Comparison of ENCODE assay signal across 13 mouse cellular contexts in the genomic region with DNA sequence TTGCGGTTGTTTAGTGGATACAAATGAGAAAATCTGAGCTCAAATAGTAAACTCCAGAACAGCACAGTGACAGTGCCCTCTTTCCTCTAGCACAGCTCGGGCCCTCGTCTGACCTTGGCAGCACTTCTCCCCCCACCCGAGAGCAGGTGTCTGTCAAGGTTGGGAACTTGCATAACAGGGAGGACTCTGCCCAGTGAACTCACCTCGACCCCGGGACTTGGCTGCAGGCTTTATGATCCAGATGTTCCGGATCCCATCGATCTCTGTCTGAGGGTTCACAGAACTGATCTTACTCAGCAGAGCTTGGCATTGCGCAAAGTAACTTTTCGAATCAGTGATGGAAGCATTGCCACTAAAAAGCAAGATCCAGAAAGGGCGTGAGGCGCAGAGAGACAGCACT. TPM values are rescaled to one million over a fixed set of nuclear protein-coding genes. Genes with fewer than 3 reads are reported as not detected.
DNase-seq lines count a peak whose midpoint lies in the region; ATAC-seq and TF ChIP-seq lines count a peak whose summit lies in the region.
"Had no signal": no experiment of that assay in that cellular context is flagged by ENCODE, and none has a peak within 500 bp of the region (broad histone marks: within the 10 kb centered on the region; RNA-seq: fewer than 3 reads in every experiment).

No protein-coding gene starts in this region.

- peak; percentile 35 for DNase-seq in lung, postnatal 0 days (ENCODE audit: low spot score)
- no peak for DNase-seq in lung, adult 2 months
- DNase-seq in adrenal gland, postnatal 36 days = peak; percentile 89 to 92
- peak; percentile 99 for DNase-seq in liver, adult 2 months (ENCODE audit: extremely low read depth, low read depth, low spot score)
- peak; percentile 55 for DNase-seq in testis, postnatal 10 days (ENCODE audit: low spot score)
- no peak for DNase-seq in hindbrain, postnatal 0 days (ENCODE audit: low spot score)
- DNase-seq in frontal cortex, postnatal 25 days (ENCODE audit: low spot score in 2 of 2) = no peak
- DNase-seq: heart, postnatal 10 days; retina, postnatal 1 day; thymus, postnatal 14 days had no signal

- ATAC-seq in lung, postnatal 0 days = no peak
- ATAC-seq in hindbrain, embryonic 16.5 days = no peak
- ATAC-seq in hindbrain, postnatal 0 days = no peak

- no peaks in the 10 kb centered on the region for H3K4me1 ChIP-seq in lung, postnatal 0 days (ENCODE audit: insufficient read depth, low read depth, low read length)
- H3K4me1 ChIP-seq in lung, adult 2 months (ENCODE audit: control insufficient read depth, insufficient read depth, low read length) = no peaks in the 10 kb centered on the region
- peaks cover 27% of the 10 kb centered on the region for H3K4me1 ChIP-seq in liver, adult 2 months (ENCODE audit: control insufficient read depth, insufficient read depth, low read length)
- H3K4me1 ChIP-seq in hindbrain, embryonic 16.5 days (ENCODE audit: control insufficient read depth, insufficient read depth, low read depth, low read length) = no peaks in the 10 kb centered on the region
- H3K4me1 ChIP-seq in hindbrain, postnatal 0 days (ENCODE audit: insufficient read depth, low read length) = no peaks in the 10 kb centered on the region

- no peaks in the 10 kb centered on the region for H3K27me3 ChIP-seq in lung, postnatal 0 days (replicated peaks; ENCODE audit: insufficient read depth, low read length)
- no peaks in the 10 kb centered on the region for H3K27me3 ChIP-seq in liver, adult 2 months (ENCODE audit: control insufficient read depth, insufficient read depth, low read length)
- no peaks in the 10 kb centered on the region for H3K27me3 ChIP-seq in hindbrain, embryonic 16.5 days (replicated peaks; ENCODE audit: control insufficient read depth, insufficient read depth, low read length)
- H3K27me3 ChIP-seq in hindbrain, postnatal 0 days (ENCODE audit: insufficient read depth, low read length) = no peaks in the 10 kb centered on the region

- TF ChIP-seq EP300 in lung, postnatal 0 days (IDR thresholded peaks at IDR 0.05) = no peak

- no peak overlapping the region for H3K27ac ChIP-seq in lung, postnatal 0 days (ENCODE audit: low read length)
- peak overlapping the region; percentile 75 for H3K27ac ChIP-seq in liver, adult 2 months (replicated peaks; ENCODE audit: insufficient read depth, low read depth, low read length)
- H3K27ac ChIP-seq in hindbrain, embryonic 16.5 days (ENCODE audit: low read depth, low read length) = no peak overlapping the region
- H3K27ac ChIP-seq in hindbrain, postnatal 0 days = no peak overlapping the region
- H3K27ac ChIP-seq: macrophage had no signal

- H3K9me3 ChIP-seq in lung, postnatal 0 days (ENCODE audit: low read length) = no peaks in the 10 kb centered on the region
- H3K9me3 ChIP-seq in hindbrain, embryonic 16.5 days (ENCODE audit: control insufficient read depth, low read length) = no peaks in the 10 kb centered on the region
- no peaks in the 10 kb centered on the region for H3K9me3 ChIP-seq in hindbrain, postnatal 0 days (ENCODE audit: low read length)

- no peak for TF ChIP-seq CTCF in lung, postnatal 0 days (IDR thresholded peaks at IDR 0.05)
- no peak for TF ChIP-seq CTCF in lung, adult 2 months (IDR thresholded peaks at IDR 0.05; ENCODE audit: insufficient read depth, low read length)
- 0 out of 2 replicates have a peak, but pooled peaks have one; percentile 2 for TF ChIP-seq CTCF in liver, adult 2 months (IDR thresholded peaks at IDR 0.05; ENCODE audit: low read depth, low read length)
- TF ChIP-seq CTCF in hindbrain, postnatal 0 days (IDR thresholded peaks at IDR 0.05; ENCODE audit: low read depth) = no peak

- no peak overlapping the region for H3K4me3 ChIP-seq in lung, postnatal 0 days (ENCODE audit: low read depth, low read length)
- no peak overlapping the region for H3K4me3 ChIP-seq in lung, adult 2 months (replicated peaks; ENCODE audit: extremely low read depth, low read depth, low read length)
- H3K4me3 ChIP-seq in liver, adult 2 months (ENCODE audit: insufficient read depth, low read depth, low read length) = no peak overlapping the region
- no peak overlapping the region for H3K4me3 ChIP-seq in hindbrain, embryonic 16.5 days (ENCODE audit: low read length)
- no peak overlapping the region for H3K4me3 ChIP-seq in hindbrain, postnatal 0 days (ENCODE audit: low read length)

- no peak overlapping the region for H3K9ac ChIP-seq in lung, postnatal 0 days (replicated peaks; ENCODE audit: low read depth)
- H3K9ac ChIP-seq in liver, adult 2 months (ENCODE audit: low read depth, low read length) = peak overlapping the region; percentile 38; the same call in 1 of the 2 replicates
- H3K9ac ChIP-seq in hindbrain, embryonic 16.5 days (ENCODE audit: low read depth, low read length) = no peak overlapping the region
- H3K9ac ChIP-seq in hindbrain, postnatal 0 days (replicated peaks; ENCODE audit: low read length) = no peak overlapping the region

- no peaks in the 10 kb centered on the region for H3K79me2 ChIP-seq in liver, adult 2 months (ENCODE audit: control insufficient read depth, insufficient read depth, low read length)

- H3K4me2 ChIP-seq in lung, postnatal 0 days (replicated peaks; ENCODE audit: low read depth, low read length) = no peak overlapping the region
- no peak overlapping the region for H3K4me2 ChIP-seq in hindbrain, embryonic 16.5 days (ENCODE audit: low read length)
- no peak overlapping the region for H3K4me2 ChIP-seq in hindbrain, postnatal 0 days (ENCODE audit: low read depth, low read length)

- no peak for TF ChIP-seq POLR2A in lung, adult 2 months (IDR thresholded peaks at IDR 0.05; ENCODE audit: borderline replicate concordance, extremely low read depth, low read depth, low read length)
- TF ChIP-seq POLR2A in liver, adult 2 months (IDR thresholded peaks at IDR 0.05; ENCODE audit: extremely low read depth, insufficient read depth, low read length) = no peak; the same call in 1 of the 2 replicates

- H3K36me3 ChIP-seq in lung, postnatal 0 days (ENCODE audit: insufficient read depth, low read length) = no peaks in the 10 kb centered on the region
- H3K36me3 ChIP-seq in liver, adult 2 months (ENCODE audit: control insufficient read depth, insufficient read depth, low read length) = no peaks in the 10 kb centered on the region
- H3K36me3 ChIP-seq in hindbrain, embryonic 16.5 days (ENCODE audit: control insufficient read depth, insufficient read depth, low read length) = no peaks in the 10 kb centered on the region
- no peaks in the 10 kb centered on the region for H3K36me3 ChIP-seq in hindbrain, postnatal 0 days (ENCODE audit: insufficient read depth, low read length)

- WGBS in lung, postnatal 0 days = 64% methylated on average over 12 of the region's 12 CpGs
- WGBS in lung, adult 2 months = 68% methylated on average over 12 of the region's 12 CpGs
- WGBS in liver, adult 2 months = 22% methylated on average over 12 of the region's 12 CpGs
- 85% methylated on average over 12 of the region's 12 CpGs for WGBS in hindbrain, embryonic 16.5 days
- WGBS in hindbrain, postnatal 0 days = 80% methylated on average over 12 of the region's 12 CpGs

RNA-seq across cellular contexts. Expression of a gene that starts 34.9 kb away (rescaled TPM):
- 0.06 and 0.07 TPM in 2 replicates for polyA plus RNA-seq in lung, postnatal 0 days (2015; fragmentation: Nextera tagmentation; extraction: Ambion mirVana)
- polyA plus RNA-seq in lung, adult 2 months (2012; rRNA removed) = 0.45 and 0.65 TPM in 2 replicates
- under 1 TPM in 1 of 2 experiments, not detected in 1; 0.46 TPM for total RNA-seq in adrenal gland, postnatal 36 days (2021)
- total RNA-seq in liver, adult 2 months (2014; rRNA removed) = 0.20 and 0.28 TPM in 2 replicates
- 0.02 and 0.24 TPM in 2 replicates for polyA plus RNA-seq in liver, adult 2 months (2012; rRNA removed)
- 0.06 and 0.13 TPM in 2 replicates for polyA plus RNA-seq in hindbrain, embryonic 16.5 days (2015; fragmentation: Nextera tagmentation; extraction: Ambion mirVana)
- 0.11 and 0.16 TPM in 2 replicates for total RNA-seq in hindbrain, postnatal 0 days (2014; rRNA removed)
- polyA plus RNA-seq in hindbrain, postnatal 0 days (2015; fragmentation: Nextera tagmentation; extraction: Ambion mirVana) = 0.14 and 0.45 TPM in 2 replicates
- total RNA-seq: heart, postnatal 10 days had no signal
- polyA plus RNA-seq: intestine, embryonic 14.5 days; macrophage had no signal

RNA-seq across cellular contexts. Expression of a gene that starts 57.3 kb away (rescaled TPM):
- polyA plus RNA-seq in lung, postnatal 0 days (2015; fragmentation: Nextera tagmentation; extraction: Ambion mirVana) = 66.0 and 69.6 TPM in 2 replicates
- polyA plus RNA-seq in lung, adult 2 months (2012; rRNA removed) = 55.0 and 97.1 TPM in 2 replicates
- 100 to 1,000 TPM; 123 to 134 TPM for total RNA-seq in adrenal gland, postnatal 36 days (2021)
- 59.7 and 68.3 TPM in 2 replicates for total RNA-seq in liver, adult 2 months (2014; rRNA removed)
- 17.7 and 31.2 TPM in 2 replicates for polyA plus RNA-seq in liver, adult 2 months (2012; rRNA removed)
- polyA plus RNA-seq in hindbrain, embryonic 16.5 days (2015; fragmentation: Nextera tagmentation; extraction: Ambion mirVana) = 71.4 and 77.4 TPM in 2 replicates
- total RNA-seq in hindbrain, postnatal 0 days (2014; rRNA removed) = 98.0 and 104 TPM in 2 replicates
- polyA plus RNA-seq in hindbrain, postnatal 0 days (2015; fragmentation: Nextera tagmentation; extraction: Ambion mirVana) = 69.8 TPM in 2 replicates

RNA-seq across cellular contexts. Expression of a gene that starts 59.5 kb away (rescaled TPM):
- 21.5 and 29.4 TPM in 2 replicates for polyA plus RNA-seq in lung, postnatal 0 days (2015; fragmentation: Nextera tagmentation; extraction: Ambion mirVana)
- 29.5 and 30.2 TPM in 2 replicates for polyA plus RNA-seq in lung, adult 2 months (2012; rRNA removed)
- not detected for total RNA-seq in adrenal gland, postnatal 36 days (2021)
- total RNA-seq in liver, adult 2 months (2014; rRNA removed) = 0.07 TPM in 1 of 2 replicates, not detected in the other
- polyA plus RNA-seq in liver, adult 2 months (2012; rRNA removed) = not detected in 2 replicates
- polyA plus RNA-seq in hindbrain, embryonic 16.5 days (2015; fragmentation: Nextera tagmentation; extraction: Ambion mirVana) = 39.1 and 52.9 TPM in 2 replicates
- total RNA-seq in hindbrain, postnatal 0 days (2014; rRNA removed) = 106 and 111 TPM in 2 replicates
- 72.5 and 88.3 TPM in 2 replicates for polyA plus RNA-seq in hindbrain, postnatal 0 days (2015; fragmentation: Nextera tagmentation; extraction: Ambion mirVana)
- total RNA-seq: heart, postnatal 10 days had no signal
- polyA plus RNA-seq: intestine, embryonic 14.5 days; macrophage had no signal

Comparison
In these comparisons a context has a peak if more than half of its experiments do, and no peak if none do; other contexts are left out.
1. DNase-seq: peak in lung, postnatal 0 days (single experiment), adrenal gland, postnatal 36 days (2 of 2), liver, adult 2 months (single experiment) and testis, postnatal 10 days (single experiment); none in lung, adult 2 months (single experiment), hindbrain, postnatal 0 days (single experiment) and frontal cortex, postnatal 25 days (0 of 2).
2. RNA of a gene that starts 59.5 kb away (polyA plus RNA-seq): 72.5 to 88.3 TPM in hindbrain, postnatal 0 days, 39.1 to 52.9 TPM in hindbrain, embryonic 16.5 days, 29.5 to 30.2 TPM in lung, adult 2 months and 21.5 to 29.4 TPM in lung, postnatal 0 days; not detected in liver, adult 2 months; every median in the first group is over 10 times any median in the second.